Mouse (Mus musculus) gastrocnemius, adult 2 months (tissue): ENCODE measurements at regions not wholly inside any gene's neighbourhood (a gene's known extent, or its start where the extent isn't known, plus 50 kb on each side); places are given as distances from the start of the nearest gene placed in this dataset.

Experiments
- DNase-seq: peaks from one replicate; pipeline ENCODE4 v3.0.0; 2022
- H3K27ac ChIP-seq: fragments of 200-600 bp; 2 replicates; pipeline ENCODE4 v1.8.1; 2022; ENCODE audit warnings: mild to moderate bottlenecking
- H3K4me3 ChIP-seq: fragments of 200-600 bp; 2 replicates; pipeline ENCODE4 v1.8.1; 2022; ENCODE audit warnings: mild to moderate bottlenecking, moderate library complexity
- CTCF ChIP-seq: fragments of 200-600 bp; IDR thresholded peaks from 2 replicates; pipeline ENCODE4 v1.8.1; 2022; ENCODE audit warnings: antibody characterized with exemption, mild to moderate bottlenecking, moderate library complexity
- intact Hi-C: fragments of 180-260 bp; cut with DNase I; formaldehyde crosslinking; loops from one replicate; pipeline ENCODE4 v1.15.1; 2025

DNA sequence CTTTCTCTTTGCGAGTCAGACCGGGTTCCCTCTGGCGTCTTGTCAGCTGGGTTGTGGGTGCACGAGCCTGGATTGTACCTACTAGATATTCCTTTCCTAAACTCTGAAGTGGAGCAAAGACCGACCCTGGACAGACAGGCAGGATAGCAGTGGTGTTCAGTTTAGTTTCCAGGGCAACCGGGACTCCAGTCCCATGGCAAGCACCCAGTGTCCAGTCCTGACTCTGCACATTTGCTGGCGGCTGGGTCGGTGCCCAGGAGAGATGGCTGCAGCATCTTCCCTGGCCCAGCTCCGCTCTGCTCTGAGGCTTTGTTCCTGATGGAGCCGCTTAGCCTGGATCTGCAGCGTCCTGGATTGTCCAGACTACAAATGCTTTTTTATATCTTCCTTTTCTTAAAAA, 188.1 kb upstream of the Map3k1 start:
- H3K4me3 ChIP-seq = peak overlapping the region; percentile 49
- DNase-seq = peak; percentile 89
- intact Hi-C loops = loop anchor here (5.0 kb wide), 1 partner anchor 55 kb away; no protein-coding TSS in a partner anchor
- TF ChIP-seq CTCF = no peak
- no peak overlapping the region for H3K27ac ChIP-seq

DNA sequence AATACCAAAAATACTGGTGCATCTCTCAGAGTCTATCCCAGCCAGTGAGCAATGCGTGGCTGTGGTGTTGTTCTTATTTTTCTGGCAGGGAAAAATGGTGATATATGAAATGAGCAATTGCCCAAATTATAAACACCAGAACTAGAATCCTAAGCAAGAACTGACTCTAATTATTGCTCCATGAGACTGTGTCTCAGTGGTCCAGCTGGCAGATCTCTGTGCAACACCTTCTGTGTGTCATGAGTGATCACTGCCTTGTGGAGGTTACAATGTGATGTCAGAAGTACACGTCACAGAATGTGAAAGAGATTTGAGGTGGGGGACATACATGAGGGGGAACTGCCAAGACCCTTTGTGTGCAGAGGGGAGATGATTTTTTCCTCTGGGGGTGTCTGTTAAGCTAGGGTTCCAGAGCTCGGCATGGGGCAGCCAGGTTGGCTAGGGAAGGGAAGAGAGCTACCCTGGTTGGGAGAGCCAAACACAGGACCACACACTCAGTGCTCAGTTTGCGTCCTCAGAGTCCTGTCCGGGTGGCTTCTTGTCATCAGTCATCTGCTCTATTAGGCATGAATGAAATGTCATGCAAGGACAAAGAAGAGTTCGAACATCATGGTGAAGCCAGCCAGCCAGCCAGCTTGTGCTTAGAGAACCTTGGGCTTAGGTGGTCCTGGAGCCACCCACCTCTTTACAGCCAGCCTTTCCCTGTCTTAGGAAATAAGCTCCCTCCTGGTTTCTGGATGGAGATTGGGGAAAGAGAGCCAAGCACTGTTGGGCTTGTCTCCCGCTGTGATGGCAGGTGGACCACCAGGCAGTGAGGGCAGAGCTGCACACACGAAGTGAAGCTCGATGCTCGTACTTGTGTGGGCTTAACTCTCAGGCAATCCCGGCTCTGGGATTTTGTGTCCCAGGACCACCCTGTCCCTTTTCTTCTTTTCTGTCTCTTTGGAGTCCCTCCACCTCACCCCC, 189.5 kb upstream of the Map3k1 start:
- Histone ChIP-seq H3K4me3 (no peak overlapping the region), H3K27ac (no peak overlapping the region)
- intact Hi-C loops = loop anchor here (5.0 kb wide), 1 partner anchor 54 kb away; no protein-coding TSS in a partner anchor
- no peak for TF ChIP-seq CTCF
- no peak for DNase-seq

DNA sequence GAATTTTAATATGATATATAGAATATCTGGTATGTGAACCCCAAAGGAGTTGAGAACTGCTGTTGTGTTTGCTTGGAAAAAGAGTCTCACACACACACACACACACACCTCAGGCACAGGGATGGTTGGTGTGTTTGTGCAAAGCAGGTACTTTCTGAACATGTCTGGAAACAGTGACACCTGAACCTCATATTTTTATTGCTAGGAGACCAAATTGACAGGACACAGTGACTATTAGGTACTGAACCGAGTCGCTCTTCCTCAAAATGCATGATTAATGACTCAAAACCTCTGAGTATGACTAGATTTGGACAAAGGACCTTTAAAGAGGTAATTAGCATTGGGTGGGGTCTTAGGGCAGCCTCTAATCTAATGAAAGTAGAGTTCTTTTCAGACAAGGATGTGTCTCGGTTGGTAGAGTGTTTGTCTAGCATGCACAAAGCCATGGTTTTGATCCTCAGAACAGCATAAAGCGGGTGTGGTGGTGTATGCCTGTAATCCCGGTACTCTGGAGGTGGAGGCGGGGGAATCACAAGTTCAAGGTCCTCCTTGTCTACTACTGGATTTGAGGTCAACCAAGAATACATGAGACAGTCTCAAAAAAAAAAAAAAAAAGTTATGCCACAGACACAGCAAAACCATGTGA, 191.0 kb upstream of the Map3k1 start:
- no peak for DNase-seq
- Histone ChIP-seq H3K27ac (no peak overlapping the region), H3K4me3 (no peak overlapping the region)
- TF ChIP-seq CTCF = no peak
- intact Hi-C loops = loop anchor here (5.0 kb wide), 1 partner anchor 53 kb away; no protein-coding TSS in a partner anchor

DNA sequence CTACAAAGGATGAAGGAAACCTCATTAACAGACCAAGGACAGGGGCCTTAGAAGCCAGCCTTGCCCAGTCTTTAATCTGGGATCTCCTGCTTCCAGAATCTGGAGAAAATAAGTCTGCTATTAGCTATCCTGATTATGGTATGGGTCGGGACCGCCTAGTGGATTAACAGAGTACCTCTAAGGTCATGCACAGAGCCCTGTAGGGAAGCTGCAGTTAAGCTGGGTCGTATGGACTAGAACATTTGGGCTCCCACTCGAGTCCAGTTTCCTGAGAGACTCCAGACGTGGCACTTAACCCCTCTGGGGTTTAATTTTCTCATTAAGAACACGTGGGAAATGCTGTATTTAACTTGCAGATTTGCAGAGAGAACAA, 191.5 kb upstream of the Map3k1 start:
- intact Hi-C loops = no loop called here
- no peak for TF ChIP-seq CTCF
- DNase-seq = no peak
- no peak overlapping the region for H3K4me3 ChIP-seq
- H3K27ac ChIP-seq = no peak overlapping the region

DNA sequence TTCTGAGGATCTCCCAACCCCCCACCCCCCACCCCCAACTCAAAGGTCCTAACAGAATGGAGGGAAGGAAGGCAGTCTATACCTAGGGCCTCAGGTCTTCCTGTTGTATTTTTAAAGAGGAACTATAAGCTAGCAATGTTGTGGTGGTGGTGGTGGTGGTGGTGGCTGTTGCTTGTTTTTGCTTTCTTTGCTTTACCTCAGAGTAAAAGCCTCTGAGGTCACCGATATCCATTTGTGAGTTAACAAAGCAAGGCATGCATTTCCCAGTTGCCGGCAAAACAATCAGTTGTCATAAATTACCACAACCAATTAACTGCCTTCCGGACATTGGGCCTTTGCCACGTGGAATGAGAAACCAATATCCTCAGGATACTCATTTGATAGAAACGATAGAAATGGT, 191.9 kb upstream of the Map3k1 start:
- no peak for TF ChIP-seq CTCF
- H3K27ac ChIP-seq = peak overlapping the region; percentile 69; the same call in 1 of the 2 replicates
- intact Hi-C loops = no loop called here
- DNase-seq = no peak
- H3K4me3 ChIP-seq = no peak overlapping the region

DNA sequence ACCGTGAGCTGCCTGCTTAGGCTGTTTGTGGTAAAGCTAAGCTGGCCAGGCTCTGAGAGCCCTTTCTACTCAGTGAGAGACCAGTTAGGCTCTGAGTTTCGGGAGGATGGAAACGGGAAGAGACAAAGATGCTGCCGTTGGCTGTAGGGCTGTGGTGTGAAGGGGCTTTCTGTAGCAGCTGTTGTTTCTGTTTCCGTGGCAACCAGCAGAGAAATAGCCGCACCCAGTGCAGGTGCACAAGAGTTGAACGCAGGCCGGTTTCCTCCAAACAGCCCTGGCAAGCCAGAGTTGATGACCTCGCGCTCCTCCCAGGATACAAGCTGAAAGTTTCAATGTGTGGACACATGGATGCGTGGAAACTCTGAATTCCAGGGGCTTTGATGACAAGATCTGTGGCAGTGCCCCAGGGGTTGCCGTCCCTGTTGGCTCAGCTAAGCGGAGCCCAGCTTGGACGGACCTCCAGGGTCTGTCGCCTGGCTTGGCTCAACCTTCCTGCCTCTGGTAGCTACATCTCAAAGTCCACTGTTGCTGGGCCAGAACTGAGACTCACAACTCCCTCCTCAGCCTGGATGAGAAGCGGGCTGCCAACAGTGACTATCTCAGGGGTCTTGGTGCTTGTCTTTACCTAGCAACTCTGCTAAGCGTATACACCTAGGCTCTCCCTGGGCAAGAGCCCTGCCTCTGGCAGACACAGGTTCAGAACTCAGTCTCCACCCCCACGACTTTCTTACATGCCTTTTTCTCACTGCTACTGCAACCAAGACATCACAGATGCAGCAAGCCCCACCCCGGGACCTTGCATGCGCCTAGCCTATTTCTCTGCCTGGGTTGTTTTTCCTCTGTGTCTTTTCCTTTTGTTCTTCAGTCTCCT, 192.6 kb upstream of the Map3k1 start:
- DNase-seq = peak; percentile 61
- no peak for TF ChIP-seq CTCF
- Histone ChIP-seq H3K4me3 (no peak overlapping the region), H3K27ac (peak overlapping the region; percentile 69)
- intact Hi-C loops = no loop called here

DNA sequence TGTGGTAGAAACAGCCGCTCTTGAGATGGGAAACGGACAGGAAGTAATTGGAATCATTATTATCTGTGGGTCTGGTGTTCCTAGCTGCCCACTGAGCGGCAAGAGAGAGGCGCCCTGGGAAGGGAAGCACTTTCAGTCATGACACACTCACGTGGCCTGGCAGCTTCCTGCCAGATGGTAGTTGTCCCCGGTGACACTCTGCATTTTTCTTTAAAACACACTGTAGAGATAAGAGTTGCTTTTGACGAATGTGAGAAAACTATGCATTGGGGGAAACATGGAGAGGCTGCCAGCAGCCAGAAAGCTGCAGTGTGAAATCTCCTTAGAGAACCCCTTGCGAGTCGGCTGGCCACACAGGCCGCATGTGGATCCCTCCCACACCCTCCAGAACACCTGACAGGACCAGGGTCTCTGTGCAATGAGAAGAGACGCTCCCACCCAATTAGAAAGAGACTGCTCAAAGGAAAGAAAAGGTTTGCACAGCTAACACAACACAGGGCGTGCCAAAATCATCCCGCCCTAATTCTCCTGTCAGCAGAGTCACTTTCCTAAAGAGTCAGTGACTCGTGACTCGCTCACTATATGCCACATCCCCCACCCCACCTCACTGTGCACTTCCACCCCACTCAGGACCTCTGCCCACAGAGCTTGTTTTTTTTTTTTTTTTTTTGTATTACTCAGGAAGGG, 194.0 kb upstream of the Map3k1 start:
- intact Hi-C loops = no loop called here

DNA sequence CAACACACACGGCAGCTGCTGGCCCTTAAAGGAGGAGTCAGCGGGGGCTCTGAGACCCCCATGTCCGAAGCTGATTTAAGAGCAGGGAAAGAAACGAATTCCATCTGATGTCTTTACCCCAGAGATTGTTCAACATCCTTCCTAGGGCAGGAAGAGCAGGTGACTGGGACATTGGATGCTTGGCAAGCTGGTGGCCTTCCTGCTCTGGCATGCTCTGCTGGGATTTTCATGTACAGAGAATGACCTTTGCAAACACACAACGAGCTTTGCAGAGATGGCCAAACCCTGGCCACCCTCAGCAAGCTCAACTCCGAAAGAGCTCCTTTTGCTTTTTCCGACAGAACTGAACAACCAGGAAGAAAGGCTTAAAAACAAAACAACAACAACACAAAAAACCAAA, 194.7 kb upstream of the Map3k1 start:
- DNase-seq = no peak
- TF ChIP-seq CTCF = no peak
- Histone ChIP-seq H3K27ac (peak overlapping the region; percentile 63; the same call in 1 of the 2 replicates), H3K4me3 (no peak overlapping the region)
- intact Hi-C loops = no loop called here

More for the DNA sequence above, 194.0 kb upstream of the Map3k1 start:
- peak; percentile 34 for DNase-seq
- TF ChIP-seq CTCF = 0 out of 2 replicates have a peak, but pooled peaks have one; percentile 1
- H3K4me3 ChIP-seq = no peak overlapping the region
- H3K27ac ChIP-seq = peak overlapping the region; percentile 63; the same call in 1 of the 2 replicates

DNA sequence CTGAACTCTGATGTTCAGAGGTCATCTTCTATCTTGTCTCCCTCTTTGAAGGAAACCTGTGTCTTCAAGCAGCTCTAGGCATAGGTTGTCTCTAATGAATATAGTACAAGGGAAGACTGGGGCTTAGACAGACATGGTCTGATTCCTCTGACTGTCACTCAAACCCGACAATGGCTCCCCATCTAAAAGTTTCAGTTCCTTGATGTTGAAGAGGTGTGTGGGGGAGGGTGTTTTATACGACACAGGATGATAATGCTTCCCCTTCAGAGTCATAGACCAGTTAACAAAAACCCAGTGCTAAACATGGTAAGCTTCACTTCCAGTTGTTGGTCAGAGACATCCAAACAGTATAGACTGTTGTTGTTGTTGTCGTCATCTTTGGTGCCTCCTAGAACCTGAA, 195.3 kb upstream of the Map3k1 start:
- TF ChIP-seq CTCF = no peak
- DNase-seq = no peak
- 0 out of 2 replicates have a peak overlapping the region, but pooled peaks have one; percentile 25 for H3K27ac ChIP-seq
- no peak overlapping the region for H3K4me3 ChIP-seq
- intact Hi-C loops = no loop called here

DNA sequence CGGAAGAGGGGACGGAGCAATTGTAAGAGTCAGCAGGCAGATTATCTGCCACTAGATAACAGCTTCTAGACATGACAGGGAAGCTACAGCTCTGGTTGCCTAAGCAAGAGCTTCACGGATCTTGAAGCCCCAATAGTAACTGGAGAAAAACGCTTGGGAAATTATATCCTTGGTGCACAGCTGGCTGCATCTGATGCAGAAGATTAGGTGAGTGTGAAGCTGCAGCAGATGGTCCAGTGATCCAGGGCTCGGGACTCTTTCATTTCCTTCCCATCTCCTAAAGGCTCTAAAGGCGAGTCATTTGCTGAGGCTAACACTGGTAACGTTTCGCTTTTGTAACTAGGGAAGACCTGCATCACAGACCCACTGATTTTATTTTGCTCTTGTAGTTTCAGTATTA, 196.6 kb upstream of the Map3k1 start:
- no peak for TF ChIP-seq CTCF
- Histone ChIP-seq H3K4me3 (no peak overlapping the region), H3K27ac (no peak overlapping the region)
- no peak for DNase-seq
- intact Hi-C loops = no loop called here

DNA sequence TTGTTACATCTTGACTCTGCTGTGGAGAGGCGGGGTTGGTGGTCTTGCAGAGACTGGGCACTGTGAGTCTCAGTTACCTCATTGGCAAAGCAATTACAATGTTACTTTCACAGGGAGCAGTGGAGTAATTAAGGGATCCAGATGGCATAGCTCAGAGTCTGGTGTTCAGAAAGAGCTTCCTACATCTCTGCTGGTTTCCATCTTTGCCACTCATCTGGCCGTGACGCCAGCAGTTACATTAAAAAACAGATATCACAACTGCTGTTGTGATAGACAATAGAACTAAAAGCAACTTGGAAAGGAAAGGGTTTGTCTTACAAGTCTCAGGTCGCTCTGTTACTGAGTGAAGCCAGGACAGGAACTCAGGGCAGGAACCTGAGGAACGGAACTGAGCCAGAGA, 200.0 kb upstream of the Map3k1 start:
- intact Hi-C loops = no loop called here
- Histone ChIP-seq H3K27ac (no peak overlapping the region), H3K4me3 (no peak overlapping the region)
- DNase-seq = no peak
- no peak for TF ChIP-seq CTCF

DNA sequence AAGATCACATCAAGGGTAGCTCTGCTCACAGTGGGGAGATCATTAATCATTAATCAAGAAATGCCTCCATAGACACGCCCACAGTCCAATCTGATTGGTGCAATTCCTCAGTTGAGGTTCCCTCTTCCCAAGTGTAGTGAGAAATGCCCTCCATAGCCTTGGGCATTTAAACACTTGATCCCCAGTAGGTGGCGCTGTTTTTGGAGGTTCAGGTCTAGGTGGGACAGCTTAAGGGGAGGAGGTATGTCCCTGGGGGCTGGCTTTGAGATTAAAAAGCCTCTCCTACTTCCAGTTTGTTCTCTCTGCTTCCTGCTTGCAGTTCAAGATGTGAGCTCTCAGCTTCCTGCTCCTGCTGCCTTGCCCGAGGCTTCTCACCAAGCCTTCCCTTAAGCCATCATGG, 200.5 kb upstream of the Map3k1 start:
- no peak for DNase-seq
- H3K27ac ChIP-seq = no peak overlapping the region
- no peak overlapping the region for H3K4me3 ChIP-seq
- intact Hi-C loops = no loop called here
- TF ChIP-seq CTCF = peak; percentile 41
